Mouse (Mus musculus): Measurements from ENCODE around the gene Polr3h.
"Not testable (repeated sequence)": the region's sequence is repeated elsewhere in the genome, so short reads cannot be mapped to it uniquely, and the experiment has no call there.

Polr3h gene

DNA sequence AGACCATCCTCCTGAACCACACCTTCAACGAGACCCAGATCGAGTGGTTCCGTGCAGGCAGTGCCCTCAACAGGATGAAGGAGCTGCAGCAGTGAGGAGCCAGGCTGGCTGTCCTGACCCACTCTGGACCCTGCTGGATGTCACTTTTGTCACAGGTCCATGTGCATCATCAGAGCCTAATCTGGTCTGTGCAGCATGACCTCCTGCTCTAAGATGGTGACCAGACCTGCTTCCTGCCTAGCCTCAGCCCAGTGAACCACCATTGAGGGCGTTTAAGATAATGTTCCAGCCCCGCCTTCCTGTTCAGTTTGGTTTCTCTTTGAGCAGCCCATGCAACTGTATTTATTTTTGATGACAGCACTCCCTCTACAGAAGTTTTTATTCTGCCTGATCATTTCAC lies 11.4 kb downstream of the Polr3h start:
- DNase-seq, result no peak

DNA sequence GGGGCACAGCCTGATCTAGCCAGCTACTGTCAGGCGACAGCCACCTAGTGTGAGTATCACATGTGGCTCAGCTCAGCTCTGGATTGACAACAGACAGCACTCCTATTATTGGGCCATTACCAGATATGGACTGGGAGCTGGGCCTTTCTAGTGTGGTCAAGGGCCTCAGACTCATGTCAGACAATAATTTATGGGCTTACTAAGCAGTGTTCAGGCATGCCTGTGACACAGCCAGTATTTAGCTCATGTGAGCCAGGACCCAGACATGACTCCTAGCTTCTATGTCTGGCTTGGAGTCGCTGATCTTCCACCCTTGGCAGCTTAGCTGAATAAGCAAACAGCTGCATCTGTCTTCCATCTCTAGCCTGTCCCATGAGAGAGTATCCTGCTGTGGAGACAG lies 13.5 kb downstream of the Polr3h start:
- no peak for DNase-seq

GRCm38 (mm10) chr15:81908767-81909166 lies 17.3 kb downstream of the Polr3h start:
- DNase-seq, result not testable (repeated sequence)

GRCm38 (mm10) chr15:81907953-81908352 lies 18.1 kb downstream of the Polr3h start:
- DNase-seq, result no peak

DNA sequence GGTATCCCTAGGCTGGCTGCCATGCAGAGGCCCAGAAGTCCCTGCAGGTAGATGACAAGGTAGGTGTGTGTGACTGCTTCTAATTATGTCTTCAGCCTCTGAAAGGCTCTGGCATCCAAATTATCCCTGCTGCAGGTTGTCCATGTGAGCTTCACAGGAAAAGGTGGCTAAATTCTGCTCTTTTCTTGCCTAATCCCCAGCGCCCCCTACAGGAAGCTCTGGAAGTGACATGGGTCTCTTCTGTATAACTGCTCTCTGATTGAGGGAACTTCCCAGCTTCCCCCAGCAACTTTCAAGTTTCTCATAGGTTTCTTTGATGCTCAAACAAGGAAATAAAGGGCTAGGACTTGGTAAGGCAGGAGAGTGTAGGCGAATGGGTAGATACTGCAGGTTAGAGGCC lies 21.1 kb downstream of the Polr3h start:
- peak; percentile 21 to 69 for DNase-seq

DNA sequence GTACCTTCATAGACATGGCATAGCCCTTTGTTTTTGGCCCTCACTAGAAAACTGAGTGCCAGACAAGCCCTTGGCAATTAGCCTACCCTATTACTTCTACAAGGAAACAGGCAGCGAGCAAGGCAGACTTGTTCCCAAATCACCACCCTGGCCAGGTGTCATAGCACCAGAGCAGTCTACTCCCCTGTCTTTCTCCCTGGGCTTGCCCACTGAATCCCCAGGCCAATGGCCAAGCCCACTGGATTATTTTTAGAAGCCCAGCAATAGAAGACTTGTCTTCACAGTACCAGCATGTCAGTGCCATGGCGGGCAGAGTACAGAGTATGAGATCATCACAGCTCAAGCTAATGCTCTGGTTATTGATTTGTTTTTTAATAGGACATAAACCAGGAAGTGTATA lies 27.3 kb downstream of the Polr3h start:
- DNase-seq, result no peak

GRCm38 (mm10) chr15:81897607-81898285 lies 28.3 kb downstream of the Polr3h start:
- no peak for DNase-seq

GRCm38 (mm10) chr15:81896407-81896806 lies 29.6 kb downstream of the Polr3h start:
- DNase-seq, result no peak

GRCm38 (mm10) chr15:81894002-81894401 lies 32.0 kb downstream of the Polr3h start:
- DNase-seq, result no peak

DNA sequence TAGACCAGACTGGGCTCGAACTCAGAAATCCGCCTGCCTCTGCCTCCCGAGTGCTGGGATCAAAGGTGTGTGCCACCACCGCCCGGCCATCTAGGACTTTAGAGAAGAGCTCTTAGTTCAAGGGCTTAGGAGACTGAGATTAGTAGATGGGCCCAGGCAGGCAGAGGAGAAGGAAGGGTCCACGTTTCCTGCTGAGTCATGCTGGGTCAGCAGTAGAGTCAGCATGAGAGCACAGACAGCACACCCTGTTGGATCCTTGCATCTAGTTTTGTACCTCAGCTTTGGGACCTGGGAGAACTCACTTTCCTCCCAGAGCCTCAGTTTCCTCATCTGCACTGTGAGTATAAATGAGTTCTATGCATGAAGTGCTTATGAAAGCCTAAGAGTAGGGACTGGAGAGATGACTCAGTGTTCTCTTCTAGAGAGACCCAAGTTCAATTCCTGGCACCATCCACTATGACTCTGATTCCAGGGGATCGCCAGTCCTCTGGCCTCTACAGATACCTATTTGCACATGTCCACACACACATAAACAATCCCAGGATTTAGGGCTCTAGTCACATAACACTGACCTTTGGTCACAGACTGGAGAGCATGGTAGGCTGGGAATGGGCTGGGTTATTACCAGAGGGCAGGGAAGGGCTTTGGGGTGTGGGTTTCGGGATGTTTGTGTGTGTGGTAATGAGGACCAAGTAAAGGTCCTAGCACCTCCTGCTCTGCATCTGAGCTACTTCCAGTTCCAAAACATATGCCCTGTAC lies 34.0 kb downstream of the Polr3h start:
- DNase-seq, result no peak

GRCm38 (mm10) chr15:81891140-81891802 lies 34.8 kb downstream of the Polr3h start:
- DNase-seq, result no peak

DNA sequence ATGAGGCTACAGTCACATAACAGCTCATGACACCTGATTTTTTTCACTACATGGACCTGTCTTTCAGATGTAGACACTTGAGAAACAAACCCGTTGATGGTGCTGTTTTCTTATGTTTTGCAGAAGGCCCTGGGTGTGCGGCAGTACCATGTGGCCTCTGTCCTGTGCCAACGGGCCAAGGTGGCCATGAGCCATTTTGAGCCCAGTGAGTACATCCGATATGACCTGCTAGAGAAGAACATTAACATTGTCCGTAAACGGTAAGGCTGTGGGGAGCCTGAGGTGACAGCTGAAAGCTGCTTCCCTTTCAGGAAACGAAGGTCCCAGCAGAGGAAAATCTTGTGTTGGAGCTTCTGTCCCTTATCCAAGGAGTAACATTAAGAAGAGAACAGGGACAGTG lies 36.9 kb downstream of the Polr3h start:
- DNase-seq, result no peak

DNA sequence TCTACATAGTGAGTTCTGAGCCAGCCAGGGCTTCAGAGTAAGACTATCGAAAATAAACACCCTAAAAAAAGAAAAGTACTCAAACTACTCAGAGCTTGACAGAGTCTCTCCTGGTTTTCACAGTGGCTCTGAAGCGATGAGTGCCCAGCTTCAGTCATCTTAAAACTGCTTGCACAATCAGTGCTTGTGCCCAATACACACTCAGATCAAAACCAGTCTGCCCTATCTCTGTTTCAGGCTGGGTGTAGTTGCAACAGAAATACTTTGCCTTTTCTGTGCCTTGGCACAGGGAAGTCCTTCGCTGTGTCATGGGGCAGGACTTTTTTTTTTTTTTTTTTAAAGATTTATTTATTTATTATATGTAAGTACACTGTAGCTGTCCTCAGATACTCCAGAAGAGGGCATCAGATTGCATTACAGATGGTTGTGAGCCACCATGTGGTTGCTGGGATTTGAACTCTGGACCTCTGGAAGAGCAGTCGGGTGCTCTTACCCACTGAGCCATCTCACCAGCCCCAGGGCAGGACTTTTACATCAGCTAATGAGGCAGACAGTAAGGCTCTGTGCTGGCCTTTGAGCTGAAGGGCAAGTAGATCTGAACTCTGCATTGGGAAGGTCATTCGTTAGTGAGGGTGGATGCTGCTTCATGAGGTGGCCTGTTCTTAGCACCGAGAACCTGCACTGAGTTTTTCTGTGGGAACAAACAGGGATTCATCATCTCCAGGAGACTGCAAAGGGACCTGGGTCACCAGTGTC lies 39.1 kb downstream of the Polr3h start:
- DNase-seq, result no peak

GRCm38 (mm10) chr15:81885418-81885934 lies 40.6 kb downstream of the Polr3h start:
- DNase-seq, result no peak

- DNase-seq, result no peak
These were observed 43.7 kb downstream of the Polr3h start for GRCm38 (mm10) chr15:81882348-81882747.

GRCm38 (mm10) chr15:81879531-81880401 lies 46.3 kb downstream of the Polr3h start:
- no peak for DNase-seq

DNA sequence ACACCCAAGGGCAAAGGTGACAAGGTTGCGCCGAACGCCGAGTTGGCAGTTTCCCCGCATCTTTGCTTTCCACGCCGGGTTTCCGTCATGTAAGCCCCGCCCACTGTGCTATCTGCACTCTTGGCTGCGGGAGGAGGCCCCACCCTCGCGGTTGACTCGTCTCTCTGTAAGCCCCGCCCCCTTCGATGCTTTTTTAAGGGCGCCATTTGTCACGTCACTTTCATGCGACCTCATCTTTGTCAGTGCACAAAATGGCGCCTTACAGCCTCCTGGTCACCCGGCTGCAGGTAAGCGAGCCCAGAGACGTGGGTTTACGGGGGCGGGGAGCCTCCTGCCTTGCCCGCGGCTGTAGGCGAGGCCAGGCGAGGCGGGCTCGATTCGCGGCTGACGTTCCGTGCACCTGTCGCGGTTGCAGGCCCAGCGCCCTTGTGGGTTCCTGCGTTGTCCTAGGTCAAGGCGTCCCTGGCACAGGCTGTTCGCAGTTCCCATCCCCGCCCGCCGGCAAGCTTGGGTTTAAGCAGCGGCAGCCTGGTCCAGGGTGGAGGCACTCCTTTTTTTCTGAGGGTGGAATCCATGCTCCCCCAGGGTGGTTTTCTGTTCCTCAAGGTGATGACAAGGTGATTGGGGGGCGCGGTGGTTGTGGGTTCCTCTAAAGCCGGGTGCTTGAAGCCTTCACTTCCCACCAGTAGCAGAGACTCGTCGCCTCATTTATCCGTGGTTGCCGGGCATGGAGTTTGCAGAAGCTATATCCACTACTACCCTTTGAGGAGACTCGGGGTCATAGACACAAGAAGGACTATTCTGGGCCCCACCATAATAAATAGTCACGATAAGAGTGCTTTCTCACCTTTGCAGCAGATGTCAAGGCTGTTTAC lies 53.5 kb downstream of the Polr3h start, which contains the start of gene Aco2:
Gene Aco2 (plus strand): TSS at position 48 of the 875 bp plus-strand sequence.
- peak; percentile 97 to 99 for DNase-seq

- DNase-seq, result peak; percentile 70 to 74
These were observed 54.3 kb downstream of the Polr3h start, which contains the start of gene Phf5a for GRCm38 (mm10) chr15:81871604-81872261. Gene Phf5a, minus strand, starts transcription at chr15:81871911.

- DNase-seq, result no peak
These were observed 56.1 kb downstream of the Polr3h start for GRCm38 (mm10) chr15:81869985-81870384.

- no peak for DNase-seq
These were observed 61.8 kb downstream of the Polr3h start for GRCm38 (mm10) chr15:81864238-81864637.

Data from spleen, adult 18-20 months (tissue).